Mouse (Mus musculus) intestine, embryonic 15.5 days (tissue): ENCODE data around the gene Hs3st5. TPM values are rescaled to one million over a fixed set of nuclear protein-coding genes. Genes with fewer than 3 reads are reported as not detected.
"Not testable (repeated sequence)": the region's sequence is repeated elsewhere in the genome, so short reads cannot be mapped to it uniquely, and the experiment has no call there.

Experiments used
- ATAC-seq: fragments of 200-750 bp; cut with Nextera tagmentation; 2 replicates; pipeline ENCODE4 v1.8.0; 2017; ENCODE audit warnings: moderate TSS enrichment, moderate library complexity
- H3K27ac ChIP-seq: fragments of 300-500 bp; sonication (generic); 2 replicates; pipeline ENCODE4 v1.5.1; 2015; ENCODE audit warnings: mild to moderate bottlenecking, inconsistent platforms
- H3K27me3 ChIP-seq: fragments of 300-500 bp; sonication (generic); replicated peaks from 2 replicates; pipeline ENCODE4 v1.6.1; 2015; ENCODE audit warnings: inconsistent platforms
- H3K36me3 ChIP-seq: fragments of 300-500 bp; sonication (generic); 2 replicates; pipeline ENCODE4 v1.6.1; 2015; ENCODE audit warnings: inconsistent platforms
- H3K4me1 ChIP-seq: fragments of 300-500 bp; sonication (generic); replicated peaks from 2 replicates; pipeline ENCODE4 v1.6.1; 2015; ENCODE audit warnings: inconsistent platforms
- H3K4me2 ChIP-seq: fragments of 300-500 bp; sonication (generic); replicated peaks from 2 replicates; pipeline ENCODE4 v1.6.1; 2015; ENCODE audit warnings: mild to moderate bottlenecking, inconsistent platforms
- H3K4me3 ChIP-seq: fragments of 300-500 bp; sonication (generic); replicated peaks from 2 replicates; pipeline ENCODE4 v1.5.1; 2015; ENCODE audit warnings: inconsistent platforms
- H3K9ac ChIP-seq: fragments of 300-500 bp; sonication (generic); 2 replicates; pipeline ENCODE4 v1.6.1; 2015; ENCODE audit warnings: inconsistent platforms
- H3K9me3 ChIP-seq: fragments of 300-500 bp; sonication (generic); 2 replicates; pipeline ENCODE4 v1.6.1; 2016; ENCODE audit warnings: inconsistent platforms
- WGBS: fragments of 180-500 bp; shearing (Covaris S2); methylation state at CpG from one replicate; pipeline ENCODE4 v1.1.7; 2015; 5-methylcytosine and 5-hydroxymethylcytosine counted together
- polyA plus RNA-seq: library from polyadenylated mRNA; unstranded; fragments of >200 nt; fragmentation: Nextera tagmentation; extraction: Ambion mirVana; gene quantifications from 2 replicates; pipeline ENCODE4 v1.2.1, GENCODE M21; 2015

Hs3st5 gene
- polyA plus RNA-seq, 1 experiment from 2014 or later: 1.1 TPM

- 1% methylated on average over 18 of the region's 18 CpGs for WGBS
- peaks cover 29% of the 10 kb centered on the region for H3K27me3 ChIP-seq
- H3K9ac ChIP-seq: no peak overlapping the region
- no peaks in the 10 kb centered on the region for H3K9me3 ChIP-seq
- H3K4me2 ChIP-seq: peak overlapping the region; percentile 100
- peak overlapping the region; percentile 59 for H3K4me3 ChIP-seq
- H3K36me3 ChIP-seq: no peaks in the 10 kb centered on the region
- no peak overlapping the region for H3K27ac ChIP-seq
- ATAC-seq: no peak
- H3K4me1 ChIP-seq: peaks cover 15% of the 10 kb centered on the region
These were observed 1.5 kb downstream of the Hs3st5 start for GRCm38 (mm10) chr10:36507991-36508546.

GRCm38 (mm10) chr10:36509477-36509876, 2.9 kb downstream of the Hs3st5 start:
- WGBS: 59% methylated on average over 4 of the region's 4 CpGs
- H3K27ac ChIP-seq: no peak overlapping the region

GRCm38 (mm10) chr10:36523881-36524280, 17.3 kb downstream of the Hs3st5 start:
- ATAC-seq: no peak
- no peaks in the 10 kb centered on the region for H3K4me1 ChIP-seq
- no peak overlapping the region for H3K27ac ChIP-seq
- H3K4me2 ChIP-seq: no peak overlapping the region
- no peak overlapping the region for H3K9ac ChIP-seq
- no peaks in the 10 kb centered on the region for H3K36me3 ChIP-seq
- H3K4me3 ChIP-seq: no peak overlapping the region
- H3K9me3 ChIP-seq: no peaks in the 10 kb centered on the region
- H3K27me3 ChIP-seq: no peaks in the 10 kb centered on the region

More at GRCm38 (mm10) chr10:36509477-36509876, 2.9 kb downstream of the Hs3st5 start:
- Histone ChIP-seq H3K27me3 (peaks cover 29% of the 10 kb centered on the region), H3K9ac (no peak overlapping the region), H3K4me2 (no peak overlapping the region), H3K4me1 (peaks cover 15% of the 10 kb centered on the region), H3K4me3 (no peak overlapping the region), H3K9me3 (no peaks in the 10 kb centered on the region), H3K36me3 (no peaks in the 10 kb centered on the region)
- no peak for ATAC-seq

GRCm38 (mm10) chr10:36533633-36534335, 27.2 kb downstream of the Hs3st5 start:
- Histone ChIP-seq H3K4me1 (no peaks in the 10 kb centered on the region), H3K4me2 (no peak overlapping the region), H3K9ac (no peak overlapping the region), H3K36me3 (no peaks in the 10 kb centered on the region), H3K4me3 (no peak overlapping the region), H3K9me3 (no peaks in the 10 kb centered on the region), H3K27me3 (no peaks in the 10 kb centered on the region), H3K27ac (no peak overlapping the region)
- no peak for ATAC-seq
- WGBS: 85% methylated on average over 4 of the region's 4 CpGs

GRCm38 (mm10) chr10:36546622-36547021, 40.0 kb downstream of the Hs3st5 start:
- ATAC-seq: no peak
- no peak overlapping the region for H3K27ac ChIP-seq
- H3K4me3 ChIP-seq: no peak overlapping the region
- H3K36me3 ChIP-seq: no peaks in the 10 kb centered on the region
- no peak overlapping the region for H3K9ac ChIP-seq
- no peaks in the 10 kb centered on the region for H3K9me3 ChIP-seq
- H3K27me3 ChIP-seq: no peaks in the 10 kb centered on the region
- 20% methylated on average over 2 of the region's 2 CpGs for WGBS
- no peaks in the 10 kb centered on the region for H3K4me1 ChIP-seq
- H3K4me2 ChIP-seq: no peak overlapping the region

GRCm38 (mm10) chr10:36547713-36548112, 41.1 kb downstream of the Hs3st5 start:
- not testable (repeated sequence) for H3K27me3 ChIP-seq

GRCm38 (mm10) chr10:36554057-36554456, 47.4 kb downstream of the Hs3st5 start:
- Histone ChIP-seq H3K36me3 (no peaks in the 10 kb centered on the region), H3K9ac (no peak overlapping the region), H3K4me3 (no peak overlapping the region), H3K27ac (no peak overlapping the region), H3K4me2 (no peak overlapping the region), H3K27me3 (no peaks in the 10 kb centered on the region), H3K9me3 (no peaks in the 10 kb centered on the region), H3K4me1 (no peaks in the 10 kb centered on the region)
- 64% methylated on average over 4 of the region's 4 CpGs for WGBS
- no peak for ATAC-seq

More at GRCm38 (mm10) chr10:36547713-36548112, 41.1 kb downstream of the Hs3st5 start:
- not testable (repeated sequence) for H3K4me3 ChIP-seq, H3K36me3 ChIP-seq, H3K9me3 ChIP-seq, H3K4me1 ChIP-seq, H3K4me2 ChIP-seq, H3K27ac ChIP-seq, H3K9ac ChIP-seq, ATAC-seq
- WGBS: 87% methylated on average over 1 of the region's 1 CpGs

GRCm38 (mm10) chr10:36554941-36555888, 48.6 kb downstream of the Hs3st5 start:
- Histone ChIP-seq H3K4me1 (no peaks in the 10 kb centered on the region), H3K27me3 (no peaks in the 10 kb centered on the region), H3K9ac (no peak overlapping the region), H3K9me3 (no peaks in the 10 kb centered on the region), H3K36me3 (no peaks in the 10 kb centered on the region), H3K4me3 (no peak overlapping the region), H3K4me2 (no peak overlapping the region), H3K27ac (peak overlapping the region; percentile 5; the same call in 1 of the 2 replicates)
- WGBS: 44% methylated on average over 6 of the region's 6 CpGs
- peak; percentile 98 for ATAC-seq

- H3K36me3 ChIP-seq: no peaks in the 10 kb centered on the region
- 77% methylated on average over 2 of the region's 2 CpGs for WGBS
- no peak overlapping the region for H3K4me2 ChIP-seq
- ATAC-seq: no peak
- no peaks in the 10 kb centered on the region for H3K4me1 ChIP-seq
- H3K27me3 ChIP-seq: no peaks in the 10 kb centered on the region
- no peaks in the 10 kb centered on the region for H3K9me3 ChIP-seq
- no peak overlapping the region for H3K4me3 ChIP-seq
- no peak overlapping the region for H3K9ac ChIP-seq
- H3K27ac ChIP-seq: no peak overlapping the region
These were observed 49.5 kb downstream of the Hs3st5 start for GRCm38 (mm10) chr10:36556128-36556527.

GRCm38 (mm10) chr10:36557673-36558072, 51.1 kb downstream of the Hs3st5 start:
- no peaks in the 10 kb centered on the region for H3K36me3 ChIP-seq
- no peaks in the 10 kb centered on the region for H3K4me1 ChIP-seq
- H3K4me2 ChIP-seq: no peak overlapping the region
- H3K27ac ChIP-seq: no peak overlapping the region
- whole genome bisulfite sequencing: 85% methylated on average over 6 of the region's 6 CpGs
- H3K9me3 ChIP-seq: no peaks in the 10 kb centered on the region
- ATAC-seq: no peak
- H3K4me3 ChIP-seq: no peak overlapping the region
- no peak overlapping the region for H3K9ac ChIP-seq
- H3K27me3 ChIP-seq: no peaks in the 10 kb centered on the region

GRCm38 (mm10) chr10:36558736-36559135, 52.1 kb downstream of the Hs3st5 start:
- WGBS: 85% methylated on average over 5 of the region's 5 CpGs
- H3K27ac ChIP-seq: no peak overlapping the region
- no peak overlapping the region for H3K4me2 ChIP-seq
- H3K27me3 ChIP-seq: no peaks in the 10 kb centered on the region
- no peaks in the 10 kb centered on the region for H3K36me3 ChIP-seq
- no peak overlapping the region for H3K4me3 ChIP-seq
- no peaks in the 10 kb centered on the region for H3K9me3 ChIP-seq
- no peak overlapping the region for H3K9ac ChIP-seq
- ATAC-seq: no peak
- H3K4me1 ChIP-seq: no peaks in the 10 kb centered on the region

- H3K9ac ChIP-seq: no peak overlapping the region
- no peaks in the 10 kb centered on the region for H3K4me1 ChIP-seq
- H3K4me2 ChIP-seq: no peak overlapping the region
- H3K27me3 ChIP-seq: no peaks in the 10 kb centered on the region
- 31% methylated on average over 2 of the region's 2 CpGs for WGBS
- no peaks in the 10 kb centered on the region for H3K9me3 ChIP-seq
- H3K4me3 ChIP-seq: no peak overlapping the region
- H3K36me3 ChIP-seq: no peaks in the 10 kb centered on the region
- ATAC-seq: no peak
- no peak overlapping the region for H3K27ac ChIP-seq
These were observed 60.6 kb downstream of the Hs3st5 start for GRCm38 (mm10) chr10:36567258-36567657.
